In genomic region chr6:97463898-97464524, GRCm38 (mm10) we compare ENCODE assay signal across 8 mouse cellular contexts.
A peak's percentile ranks its signal among the peaks of the same experiment; 100 is the strongest.
DNase-seq lines count a peak whose midpoint lies in the region; ATAC-seq lines count a peak whose summit lies in the region.

No protein-coding gene starts in this region.

- no peaks in the 10 kb centered on the region for H3K36me3 ChIP-seq in hindbrain, embryonic 12.5 days
- H3K36me3 ChIP-seq in hindbrain, embryonic 13.5 days: no peaks in the 10 kb centered on the region
- no peaks in the 10 kb centered on the region for H3K36me3 ChIP-seq in embryonic facial prominence, embryonic 15.5 days
- no peaks in the 10 kb centered on the region for H3K36me3 ChIP-seq in liver, embryonic 12.5 days
- H3K36me3 ChIP-seq in forebrain, embryonic 12.5 days (replicated peaks): 0 out of 2 replicates have a peak, but pooled peaks cover 3% of the 10 kb centered on the region

- no peaks in the 10 kb centered on the region for H3K9me3 ChIP-seq in hindbrain, embryonic 12.5 days (replicated peaks)
- H3K9me3 ChIP-seq in hindbrain, embryonic 13.5 days: no peaks in the 10 kb centered on the region; the same call in 1 of the 2 replicates
- no peaks in the 10 kb centered on the region for H3K9me3 ChIP-seq in embryonic facial prominence, embryonic 15.5 days (replicated peaks)
- H3K9me3 ChIP-seq in liver, embryonic 12.5 days (replicated peaks): no peaks in the 10 kb centered on the region
- H3K9me3 ChIP-seq in forebrain, embryonic 12.5 days: no peaks in the 10 kb centered on the region

- no peaks in the 10 kb centered on the region for H3K27me3 ChIP-seq in hindbrain, embryonic 12.5 days
- H3K27me3 ChIP-seq in hindbrain, embryonic 13.5 days: no peaks in the 10 kb centered on the region
- no peaks in the 10 kb centered on the region for H3K27me3 ChIP-seq in embryonic facial prominence, embryonic 15.5 days
- H3K27me3 ChIP-seq in liver, embryonic 12.5 days (replicated peaks): peaks cover 4% of the 10 kb centered on the region; the same call in 1 of the 2 replicates
- H3K27me3 ChIP-seq in forebrain, embryonic 12.5 days: no peaks in the 10 kb centered on the region

- ATAC-seq in hindbrain, embryonic 12.5 days (ENCODE audit: low FRiP score): no peak
- no peak for ATAC-seq in hindbrain, embryonic 13.5 days (ENCODE audit: low FRiP score)
- ATAC-seq in embryonic facial prominence, embryonic 15.5 days (ENCODE audit: insufficient number of reproducible peaks, low FRiP score, low TSS enrichment, low read depth): peak; percentile 69; the same call in 1 of the 2 replicates
- peak; percentile 61 for ATAC-seq in inflammation-experienced regulatory T-cells, adult 6 months
- no peak for ATAC-seq in liver, embryonic 12.5 days
- no peak for ATAC-seq in forebrain, embryonic 12.5 days (ENCODE audit: low FRiP score)

- no peak overlapping the region for H3K4me3 ChIP-seq in hindbrain, embryonic 12.5 days
- no peak overlapping the region for H3K4me3 ChIP-seq in hindbrain, embryonic 13.5 days
- H3K4me3 ChIP-seq in embryonic facial prominence, embryonic 15.5 days (replicated peaks): no peak overlapping the region
- H3K4me3 ChIP-seq in liver, embryonic 12.5 days: no peak overlapping the region
- no peak overlapping the region for H3K4me3 ChIP-seq in forebrain, embryonic 12.5 days (replicated peaks)

- DNase-seq in testis, postnatal 10 days (ENCODE audit: low spot score): peak; percentile 58
- no peak for DNase-seq in cerebellum, adult 18-20 months

- no peak overlapping the region for H3K4me2 ChIP-seq in hindbrain, embryonic 12.5 days (replicated peaks)
- H3K4me2 ChIP-seq in hindbrain, embryonic 13.5 days: no peak overlapping the region
- 0 out of 2 replicates have a peak overlapping the region, but pooled peaks have one; percentile 17 for H3K4me2 ChIP-seq in embryonic facial prominence, embryonic 15.5 days (replicated peaks)
- 0 out of 2 replicates have a peak overlapping the region, but pooled peaks have one; percentile 1 for H3K4me2 ChIP-seq in liver, embryonic 12.5 days
- H3K4me2 ChIP-seq in forebrain, embryonic 12.5 days: no peak overlapping the region

- WGBS in hindbrain, embryonic 12.5 days: 55% methylated on average over 17 of the region's 17 CpGs
- 65% methylated on average over 17 of the region's 17 CpGs for WGBS in hindbrain, embryonic 13.5 days
- 35% methylated on average over 17 of the region's 17 CpGs for WGBS in embryonic facial prominence, embryonic 15.5 days
- 29% methylated on average over 17 of the region's 17 CpGs for WGBS in liver, embryonic 12.5 days (ENCODE audit: insufficient replicate concordance)
- 64% methylated on average over 17 of the region's 17 CpGs for WGBS in forebrain, embryonic 12.5 days

- H3K4me1 ChIP-seq in hindbrain, embryonic 12.5 days: peaks cover 9% of the 10 kb centered on the region
- H3K4me1 ChIP-seq in hindbrain, embryonic 13.5 days (replicated peaks): peaks cover 2% of the 10 kb centered on the region; the same call in 1 of the 2 replicates
- no peaks in the 10 kb centered on the region; the same call in 1 of the 2 replicates for H3K4me1 ChIP-seq in embryonic facial prominence, embryonic 15.5 days
- H3K4me1 ChIP-seq in liver, embryonic 12.5 days: peaks cover 4% of the 10 kb centered on the region; the same call in 1 of the 2 replicates
- H3K4me1 ChIP-seq in forebrain, embryonic 12.5 days: peaks cover 4% of the 10 kb centered on the region

- H3K27ac ChIP-seq in hindbrain, embryonic 12.5 days: peak overlapping the region; percentile 9
- H3K27ac ChIP-seq in hindbrain, embryonic 13.5 days: no peak overlapping the region
- peak overlapping the region; percentile 73 for H3K27ac ChIP-seq in embryonic facial prominence, embryonic 15.5 days (replicated peaks)
- H3K27ac ChIP-seq in liver, embryonic 12.5 days: no peak overlapping the region
- H3K27ac ChIP-seq in forebrain, embryonic 12.5 days: no peak overlapping the region

- no peak overlapping the region for H3K9ac ChIP-seq in hindbrain, embryonic 12.5 days
- H3K9ac ChIP-seq in hindbrain, embryonic 13.5 days: no peak overlapping the region
- no peak overlapping the region for H3K9ac ChIP-seq in embryonic facial prominence, embryonic 15.5 days
- no peak overlapping the region for H3K9ac ChIP-seq in liver, embryonic 12.5 days
- H3K9ac ChIP-seq in forebrain, embryonic 12.5 days: no peak overlapping the region

Comparison
In these comparisons a context has a peak if more than half of its experiments do, and no peak if none do; other contexts are left out.
1. H3K27ac ChIP-seq: peak in hindbrain, embryonic 12.5 days (single experiment) and embryonic facial prominence, embryonic 15.5 days (single experiment); none in hindbrain, embryonic 13.5 days (single experiment), liver, embryonic 12.5 days (single experiment) and forebrain, embryonic 12.5 days (single experiment).
2. ATAC-seq: peak in embryonic facial prominence, embryonic 15.5 days (single experiment) and inflammation-experienced regulatory T-cells, adult 6 months (single experiment); none in hindbrain, embryonic 12.5 days (single experiment), hindbrain, embryonic 13.5 days (single experiment), liver, embryonic 12.5 days (single experiment) and forebrain, embryonic 12.5 days (single experiment).
3. H3K4me2 ChIP-seq: peak in embryonic facial prominence, embryonic 15.5 days (single experiment) and liver, embryonic 12.5 days (single experiment); none in hindbrain, embryonic 12.5 days (single experiment), hindbrain, embryonic 13.5 days (single experiment) and forebrain, embryonic 12.5 days (single experiment).